Mouse (Mus musculus): ENCODE results near the gene Cbr4. TPM values are rescaled to one million over a fixed set of nuclear protein-coding genes. Genes with fewer than 3 reads are reported as not detected.

Gene Cbr4
- total RNA-seq, 2 experiments from 2014 or later = 54.6 to 65.9 TPM

GRCm38 (mm10) chr8:61486923-61487529 lies 508 bp upstream of the Cbr4 start:
- no peak for DNase-seq (ENCODE audit: low spot score in 2 of 2)

- no peak for DNase-seq (ENCODE audit: low spot score in 2 of 2)
These were observed 1.1 kb downstream of the Cbr4 start for GRCm38 (mm10) chr8:61488631-61489030.

- DNase-seq (ENCODE audit: low spot score in 2 of 2) = no peak
These were observed 9.6 kb downstream of the Cbr4 start for GRCm38 (mm10) chr8:61497110-61497509.

GRCm38 (mm10) chr8:61499035-61499434 lies 11.5 kb downstream of the Cbr4 start:
- no peak for DNase-seq (ENCODE audit: low spot score in 2 of 2)

- no peak for DNase-seq (ENCODE audit: low spot score in 2 of 2)
These were observed 13.4 kb downstream of the Cbr4 start for GRCm38 (mm10) chr8:61500914-61501313.

- DNase-seq (ENCODE audit: low spot score in 2 of 2) = no peak
These were observed 14.7 kb downstream of the Cbr4 start for GRCm38 (mm10) chr8:61502277-61502676.

GRCm38 (mm10) chr8:61515110-61515930 lies 27.8 kb downstream of the Cbr4 start:
- DNase-seq (ENCODE audit: low spot score in 2 of 2) = no peak

- peak; percentile 28 to 54 for DNase-seq (ENCODE audit: low spot score in 2 of 2)
These were observed 28.6 kb downstream of the Cbr4 start for GRCm38 (mm10) chr8:61515931-61516744.

- no peak for DNase-seq (ENCODE audit: low spot score in 2 of 2)
These were observed 29.4 kb downstream of the Cbr4 start for GRCm38 (mm10) chr8:61516745-61517501.

GRCm38 (mm10) chr8:61517502-61518185 lies 30.1 kb downstream of the Cbr4 start:
- DNase-seq (ENCODE audit: low spot score in 2 of 2) = no peak

- DNase-seq (ENCODE audit: low spot score in 2 of 2) = no peak
These were observed 34.6 kb downstream of the Cbr4 start for GRCm38 (mm10) chr8:61522132-61522531.

- DNase-seq (ENCODE audit: low spot score in 2 of 2) = no peak
These were observed 39.5 kb downstream of the Cbr4 start for GRCm38 (mm10) chr8:61527037-61527436.

GRCm38 (mm10) chr8:61528197-61528596 lies 40.7 kb downstream of the Cbr4 start:
- no peak for DNase-seq (ENCODE audit: low spot score in 2 of 2)

- DNase-seq (ENCODE audit: low spot score in 2 of 2) = no peak
These were observed 41.1 kb downstream of the Cbr4 start for GRCm38 (mm10) chr8:61528642-61529041.

- no peak for DNase-seq (ENCODE audit: low spot score in 2 of 2)
These were observed 44.6 kb downstream of the Cbr4 start for GRCm38 (mm10) chr8:61531944-61532795.

- DNase-seq (ENCODE audit: low spot score in 2 of 2) = no peak
These were observed 45.3 kb downstream of the Cbr4 start for GRCm38 (mm10) chr8:61532831-61533230.

- no peak for DNase-seq (ENCODE audit: low spot score in 2 of 2)
These were observed 45.9 kb downstream of the Cbr4 start for GRCm38 (mm10) chr8:61533356-61533926.

GRCm38 (mm10) chr8:61535472-61535871 lies 47.9 kb downstream of the Cbr4 start:
- DNase-seq (ENCODE audit: low spot score in 2 of 2) = no peak

- DNase-seq (ENCODE audit: low spot score in 2 of 2) = no peak
These were observed 49.9 kb downstream of the Cbr4 start for GRCm38 (mm10) chr8:61537471-61537870.

All from adrenal gland, postnatal 4 days (tissue).